Mouse (Mus musculus) E14TG2a.4 (cell line): ENCODE data around the gene Slc50a1.

ENCODE experiments used
- H3K27me3 ChIP-seq: 2 replicates; pipeline ENCODE4 v1.6.1; 2014; ENCODE audit warnings: low read length, control low read depth; ENCODE audit not compliant: insufficient read depth
- H3K36me3 ChIP-seq: 2 replicates; pipeline ENCODE4 v1.6.1; 2014; ENCODE audit warnings: low read length, control low read depth; ENCODE audit not compliant: insufficient read depth
- H3K4me1 ChIP-seq: replicated peaks from 2 replicates; pipeline ENCODE4 v1.6.1; 2014; ENCODE audit warnings: low read depth, low read length, control low read depth
- H3K4me3 ChIP-seq: replicated peaks from 2 replicates; pipeline ENCODE4 v1.5.1; 2014; ENCODE audit warnings: mild to moderate bottlenecking, low read length
- H3K9me3 ChIP-seq: 2 replicates; pipeline ENCODE4 v1.6.1; 2014; ENCODE audit warnings: low read length, control low read depth
- CTCF ChIP-seq: conservative IDR thresholded peaks from 2 replicates; pipeline ENCODE4 v1.5.1; 2014; ENCODE audit warnings: low read length
- NANOG ChIP-seq: IDR thresholded peaks from 2 replicates; pipeline ENCODE4 v1.6.1; 2014; ENCODE audit warnings: borderline replicate concordance, low read length, mixed read lengths
- POU5F1 ChIP-seq: IDR thresholded peaks from 2 replicates; pipeline ENCODE4 v1.6.1; 2014; ENCODE audit warnings: low read length, borderline replicate concordance

Slc50a1 gene

GRCm38 (mm10) chr3:89280050-89280605, 9.8 kb upstream of the Slc50a1 start:
- peaks cover 80% of the 10 kb centered on the region for H3K4me1 ChIP-seq
- no peaks in the 10 kb centered on the region for H3K9me3 ChIP-seq
- peaks cover 10% of the 10 kb centered on the region for H3K36me3 ChIP-seq
- peaks cover 61% of the 10 kb centered on the region for H3K27me3 ChIP-seq
- peak overlapping the region; percentile 80 for H3K4me3 ChIP-seq
- no peak for TF ChIP-seq NANOG
- no peak for TF ChIP-seq POU5F1
- TF ChIP-seq CTCF = no peak

GRCm38 (mm10) chr3:89279153-89279890, 9.0 kb upstream of the Slc50a1 start:
- Histone ChIP-seq H3K4me3 (peak overlapping the region; percentile 80), H3K9me3 (no peaks in the 10 kb centered on the region), H3K4me1 (peaks cover 72% of the 10 kb centered on the region), H3K27me3 (peaks cover 62% of the 10 kb centered on the region), H3K36me3 (peaks cover 11% of the 10 kb centered on the region)
- no peak for TF ChIP-seq POU5F1

GRCm38 (mm10) chr3:89278643-89279042, 8.3 kb upstream of the Slc50a1 start:
- H3K27me3 ChIP-seq = peaks cover 62% of the 10 kb centered on the region
- no peaks in the 10 kb centered on the region for H3K9me3 ChIP-seq
- TF ChIP-seq NANOG = no peak
- H3K36me3 ChIP-seq = peaks cover 11% of the 10 kb centered on the region
- peak overlapping the region; percentile 80 for H3K4me3 ChIP-seq
- peaks cover 65% of the 10 kb centered on the region for H3K4me1 ChIP-seq

- H3K9me3 ChIP-seq = no peaks in the 10 kb centered on the region
- peaks cover 62% of the 10 kb centered on the region for H3K27me3 ChIP-seq
- H3K36me3 ChIP-seq = peaks cover 11% of the 10 kb centered on the region
- peak overlapping the region; percentile 80 for H3K4me3 ChIP-seq
- peaks cover 64% of the 10 kb centered on the region for H3K4me1 ChIP-seq
- no peak for TF ChIP-seq NANOG
- TF ChIP-seq CTCF = no peak
- TF ChIP-seq POU5F1 = no peak
Observed at GRCm38 (mm10) chr3:89278107-89278506, 7.7 kb upstream of the Slc50a1 start.

GRCm38 (mm10) chr3:89277281-89278021, 7.1 kb upstream of the Slc50a1 start:
- TF ChIP-seq POU5F1 (no peak), CTCF (no peak), NANOG (no peak)
- no peaks in the 10 kb centered on the region for H3K9me3 ChIP-seq
- H3K36me3 ChIP-seq = peaks cover 13% of the 10 kb centered on the region
- peaks cover 62% of the 10 kb centered on the region for H3K27me3 ChIP-seq
- H3K4me1 ChIP-seq = peaks cover 62% of the 10 kb centered on the region
- H3K4me3 ChIP-seq = peak overlapping the region; percentile 80; the same call in 1 of the 2 replicates

GRCm38 (mm10) chr3:89276061-89276460, 5.7 kb upstream of the Slc50a1 start:
- Histone ChIP-seq H3K4me1 (peaks cover 61% of the 10 kb centered on the region), H3K36me3 (peaks cover 13% of the 10 kb centered on the region), H3K9me3 (no peaks in the 10 kb centered on the region), H3K4me3 (no peak overlapping the region), H3K27me3 (peaks cover 57% of the 10 kb centered on the region)
- TF ChIP-seq POU5F1 (no peak), NANOG (no peak), CTCF (no peak)

- H3K4me3 ChIP-seq = no peak overlapping the region
- peaks cover 59% of the 10 kb centered on the region for H3K4me1 ChIP-seq
- H3K9me3 ChIP-seq = no peaks in the 10 kb centered on the region
- peaks cover 37% of the 10 kb centered on the region for H3K27me3 ChIP-seq
- H3K36me3 ChIP-seq = peaks cover 27% of the 10 kb centered on the region
- TF ChIP-seq NANOG (no peak), POU5F1 (no peak), CTCF (no peak)
Observed at GRCm38 (mm10) chr3:89271760-89272159, 1.4 kb upstream of the Slc50a1 start.

GRCm38 (mm10) chr3:89270891-89271290, 521 bp upstream of the Slc50a1 start:
- Histone ChIP-seq H3K9me3 (no peaks in the 10 kb centered on the region), H3K4me3 (peak overlapping the region; percentile 73), H3K4me1 (peaks cover 61% of the 10 kb centered on the region), H3K27me3 (peaks cover 30% of the 10 kb centered on the region), H3K36me3 (peaks cover 24% of the 10 kb centered on the region)
- TF ChIP-seq CTCF (no peak), POU5F1 (no peak), NANOG (no peak)
